Mouse (Mus musculus) limb, embryonic 11.5 days (tissue): ENCODE results near the gene Kcnd3. TPM values are rescaled to one million over a fixed set of nuclear protein-coding genes. Genes with fewer than 3 reads are reported as not detected.

Experiments used
- ATAC-seq: fragments of 200-750 bp; cut with Nextera tagmentation; 2 replicates; pipeline ENCODE4 v1.8.0; 2017; ENCODE audit warnings: low read depth; ENCODE audit not compliant: insufficient number of reproducible peaks, low FRiP score, low TSS enrichment
- DNase-seq: peaks from one replicate; pipeline ENCODE4 v3.0.0-alpha.2; 2015; ENCODE audit warnings: low spot score
- H3K27ac ChIP-seq: fragments of 300-500 bp; sonication (generic); replicated peaks from 2 replicates; pipeline ENCODE4 v1.5.1; 2014; ENCODE audit warnings: low read depth, mild to moderate bottlenecking, low read length
- H3K27me3 ChIP-seq: fragments of 300-500 bp; sonication (generic); 2 replicates; pipeline ENCODE4 v1.6.1; 2014; ENCODE audit warnings: mild to moderate bottlenecking, low read length, mixed read lengths; ENCODE audit not compliant: control insufficient read depth, insufficient read depth
- H3K36me3 ChIP-seq: fragments of 300-500 bp; sonication (generic); 2 replicates; pipeline ENCODE4 v1.6.1; 2014; ENCODE audit warnings: mild to moderate bottlenecking, low read length, moderate library complexity, mixed read lengths; ENCODE audit not compliant: control insufficient read depth, insufficient read depth
- H3K4me1 ChIP-seq: fragments of 300-500 bp; sonication (generic); 2 replicates; pipeline ENCODE4 v1.6.1; 2014; ENCODE audit warnings: low read length, mixed read lengths; ENCODE audit not compliant: control insufficient read depth, insufficient read depth
- H3K4me2 ChIP-seq: fragments of 300-500 bp; sonication (generic); 2 replicates; pipeline ENCODE4 v1.6.1; 2014; ENCODE audit warnings: low read depth, mild to moderate bottlenecking, moderate library complexity; ENCODE audit not compliant: severe bottlenecking
- H3K4me3 ChIP-seq: fragments of 300-500 bp; sonication (generic); 2 replicates; pipeline ENCODE4 v1.5.1; 2014; ENCODE audit warnings: low read depth, low read length
- H3K9ac ChIP-seq: fragments of 300-500 bp; sonication (generic); 2 replicates; pipeline ENCODE4 v1.6.1; 2014; ENCODE audit warnings: mild to moderate bottlenecking, low read length
- H3K9me3 ChIP-seq: fragments of 300-500 bp; sonication (generic); 2 replicates; pipeline ENCODE4 v1.6.1; 2016; ENCODE audit warnings: low read length; ENCODE audit not compliant: control insufficient read depth
- WGBS: fragments of 180-500 bp; shearing (Covaris S2); extraction: QIAGEN DNeasy Blood & Tissue Kit; methylation state at CpG from one replicate; pipeline ENCODE4 v1.1.7; 2014; 5-methylcytosine and 5-hydroxymethylcytosine counted together
- polyA plus RNA-seq: library from polyadenylated mRNA; unstranded; fragments of >200 nt; fragmentation: Nextera tagmentation; extraction: Ambion mirVana; gene quantifications from 2 replicates; pipeline ENCODE4 v1.2.1, GENCODE M21; 2014

The Kcnd3 gene
- polyA plus RNA-seq, result 0.07 and 0.12 TPM in 2 replicates

- ATAC-seq, result peak; percentile 55; the same call in 1 of the 2 replicates
These were observed at the start of gene Kcnd3 for GRCm38 (mm10) chr3:105451627-105452555. Kcnd3 (plus strand) TSS chr3:105452330.

GRCm38 (mm10) chr3:105402676-105403075, 49.5 kb upstream of the Kcnd3 start:
- Histone ChIP-seq H3K4me1 (no peaks in the 10 kb centered on the region), H3K4me3 (no peak overlapping the region), H3K9ac (no peak overlapping the region), H3K36me3 (no peaks in the 10 kb centered on the region), H3K4me2 (no peak overlapping the region), H3K27ac (no peak overlapping the region), H3K27me3 (no peaks in the 10 kb centered on the region), H3K9me3 (no peaks in the 10 kb centered on the region)
- WGBS, result 75% methylated on average over 5 of the region's 5 CpGs
- no peak for ATAC-seq
- no peak for DNase-seq

More at GRCm38 (mm10) chr3:105451627-105452555, at the start of gene Kcnd3:
- WGBS, result under 1% methylated on average over 70 of the region's 98 CpGs
- Histone ChIP-seq H3K4me3 (peak within 1 kb of the TSS; percentile 52), H3K9me3 (no peaks in the 10 kb centered on the region), H3K4me2 (peak within 1 kb of the TSS; percentile 100), H3K36me3 (no peaks in the 10 kb centered on the region), H3K9ac (peak within 1 kb of the TSS; percentile 43), H3K27me3 (peaks cover 45% of the 10 kb centered on the region), H3K27ac (no peak within 1 kb of the TSS), H3K4me1 (peaks cover 3% of the 10 kb centered on the region; the same call in 1 of the 2 replicates)
- peak; percentile 54 for DNase-seq

DNA sequence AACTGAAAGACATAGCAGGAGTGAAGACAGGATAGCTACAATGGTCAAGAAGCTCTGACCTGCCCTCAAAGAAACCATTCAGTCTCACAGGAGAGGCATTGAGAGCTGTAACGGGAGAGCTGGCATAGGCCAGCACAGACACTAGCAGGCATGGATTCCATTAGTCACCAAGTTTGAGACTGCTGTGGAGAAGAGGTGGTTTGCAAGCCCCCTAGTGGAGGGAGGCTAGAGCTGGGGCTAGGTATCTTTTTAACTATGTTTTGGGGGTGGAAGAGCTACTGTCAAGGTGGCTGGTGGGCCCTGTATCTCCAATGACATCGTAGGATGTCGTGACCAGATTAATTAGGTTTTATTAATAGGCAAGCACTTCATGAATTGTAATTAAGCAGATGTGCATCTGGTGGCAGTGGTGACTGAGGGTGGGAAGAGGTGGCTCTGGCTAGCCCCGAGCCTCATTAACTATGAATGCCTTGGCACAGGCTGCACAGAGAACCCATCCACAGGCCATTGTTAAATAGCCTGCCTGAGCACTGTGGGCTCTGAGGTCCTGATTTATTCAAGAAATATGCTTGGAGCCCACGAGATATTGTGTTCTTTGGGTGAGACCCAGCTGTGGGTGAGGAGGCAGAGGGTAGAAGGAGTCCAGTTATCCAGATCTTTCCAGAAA, 48.6 kb upstream of the Kcnd3 start:
- DNase-seq (no peak), ATAC-seq (no peak)
- Histone ChIP-seq H3K4me1 (no peaks in the 10 kb centered on the region), H3K4me2 (no peak overlapping the region), H3K9ac (no peak overlapping the region), H3K4me3 (no peak overlapping the region), H3K27me3 (no peaks in the 10 kb centered on the region), H3K27ac (no peak overlapping the region), H3K36me3 (no peaks in the 10 kb centered on the region), H3K9me3 (no peaks in the 10 kb centered on the region)
- WGBS, result 76% methylated on average over 5 of the region's 5 CpGs

DNA sequence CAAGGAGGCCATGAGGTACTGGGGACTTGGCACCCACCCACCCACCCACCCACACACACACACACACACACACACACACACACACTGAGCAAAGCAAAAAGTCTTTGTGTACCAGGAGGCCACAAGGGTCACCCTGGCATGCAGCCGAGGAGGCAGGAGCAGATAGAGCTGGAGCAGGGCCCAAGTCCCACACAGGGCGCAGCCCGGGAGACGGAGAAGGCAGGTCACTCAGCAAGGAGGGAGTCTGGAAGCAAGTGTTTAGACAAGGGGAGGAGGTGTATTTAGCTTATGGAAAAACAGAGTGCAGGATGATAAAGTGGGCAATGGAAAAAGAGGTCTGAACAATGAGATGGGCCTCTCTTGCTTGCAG, 48.1 kb upstream of the Kcnd3 start:
- H3K27ac ChIP-seq, result no peak overlapping the region

GRCm38 (mm10) chr3:105405516-105405915, 46.6 kb upstream of the Kcnd3 start:
- H3K9me3 ChIP-seq, result no peaks in the 10 kb centered on the region
- H3K4me1 ChIP-seq, result no peaks in the 10 kb centered on the region
- H3K27me3 ChIP-seq, result no peaks in the 10 kb centered on the region
- no peak overlapping the region for H3K4me3 ChIP-seq
- ATAC-seq, result no peak
- H3K9ac ChIP-seq, result no peak overlapping the region
- no peak overlapping the region for H3K27ac ChIP-seq
- DNase-seq, result no peak
- H3K4me2 ChIP-seq, result no peak overlapping the region
- 90% methylated on average over 7 of the region's 7 CpGs for WGBS
- no peaks in the 10 kb centered on the region for H3K36me3 ChIP-seq

More for the DNA sequence above, 48.1 kb upstream of the Kcnd3 start:
- WGBS, result 85% methylated on average over 4 of the region's 4 CpGs
- Histone ChIP-seq H3K4me2 (no peak overlapping the region), H3K36me3 (no peaks in the 10 kb centered on the region), H3K9me3 (no peaks in the 10 kb centered on the region), H3K4me3 (no peak overlapping the region), H3K4me1 (no peaks in the 10 kb centered on the region), H3K9ac (no peak overlapping the region), H3K27me3 (no peaks in the 10 kb centered on the region)
- DNase-seq (no peak), ATAC-seq (no peak)

- Histone ChIP-seq H3K27me3 (no peaks in the 10 kb centered on the region), H3K27ac (no peak overlapping the region), H3K4me1 (no peaks in the 10 kb centered on the region), H3K4me3 (no peak overlapping the region), H3K9me3 (no peaks in the 10 kb centered on the region), H3K9ac (no peak overlapping the region), H3K36me3 (no peaks in the 10 kb centered on the region), H3K4me2 (no peak overlapping the region)
- ATAC-seq (no peak), DNase-seq (no peak)
- 66% methylated on average over 7 of the region's 7 CpGs for WGBS
These were observed 46.1 kb upstream of the Kcnd3 start for GRCm38 (mm10) chr3:105406036-105406435.

- Histone ChIP-seq H3K4me3 (no peak overlapping the region), H3K36me3 (no peaks in the 10 kb centered on the region), H3K4me1 (no peaks in the 10 kb centered on the region), H3K27me3 (no peaks in the 10 kb centered on the region), H3K9me3 (no peaks in the 10 kb centered on the region), H3K4me2 (no peak overlapping the region), H3K9ac (no peak overlapping the region), H3K27ac (no peak overlapping the region)
- WGBS, result 68% methylated on average over 3 of the region's 3 CpGs
- ATAC-seq, result no peak
- no peak for DNase-seq
These were observed 43.9 kb upstream of the Kcnd3 start for GRCm38 (mm10) chr3:105408211-105408610.

DNA sequence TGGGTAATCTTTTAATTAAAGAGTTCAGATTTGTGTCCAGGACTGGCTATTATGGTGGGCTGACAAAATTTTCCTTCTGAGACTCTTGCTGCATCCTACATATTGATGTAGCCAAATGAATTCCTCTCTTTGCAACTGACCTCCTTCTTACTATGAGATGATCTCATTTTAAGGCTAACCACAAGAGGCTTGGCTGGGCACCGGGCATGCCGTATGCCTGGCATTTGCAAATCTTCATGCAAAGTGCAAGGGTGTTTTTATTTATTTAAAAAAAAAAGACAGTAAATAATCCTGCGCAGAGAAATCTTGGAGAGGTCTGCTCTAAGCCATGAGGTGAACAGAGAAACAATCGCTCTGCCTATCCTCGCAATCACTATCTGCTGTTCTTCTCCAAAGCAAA, 41.3 kb upstream of the Kcnd3 start:
- no peaks in the 10 kb centered on the region for H3K4me1 ChIP-seq
- WGBS, result 94% methylated on average over 5 of the region's 5 CpGs
- no peaks in the 10 kb centered on the region for H3K36me3 ChIP-seq
- DNase-seq, result no peak
- H3K4me2 ChIP-seq, result no peak overlapping the region
- H3K9me3 ChIP-seq, result no peaks in the 10 kb centered on the region
- no peak overlapping the region for H3K27ac ChIP-seq
- no peak for ATAC-seq
- H3K9ac ChIP-seq, result no peak overlapping the region
- H3K27me3 ChIP-seq, result no peaks in the 10 kb centered on the region
- H3K4me3 ChIP-seq, result no peak overlapping the region
